Mouse (Mus musculus) bone marrow macrophage, adult 2 months (primary cell): ENCODE measurements around the gene Mest. TPM values are rescaled to one million over a fixed set of nuclear protein-coding genes. Genes with fewer than 3 reads are reported as not detected.

ENCODE experiments used
- H3K27ac ChIP-seq: 2 replicates; pipeline ENCODE4 v1.5.1; 2012; ENCODE audit warnings: low read depth, low read length; ENCODE audit not compliant: insufficient read depth
- H3K4me1 ChIP-seq: 2 replicates; pipeline ENCODE4 v1.6.1; 2012; ENCODE audit warnings: low read length; ENCODE audit not compliant: control insufficient read depth, insufficient read depth
- H3K4me3 ChIP-seq: 2 replicates; pipeline ENCODE4 v1.5.1; 2012; ENCODE audit warnings: mild to moderate bottlenecking, low read length, moderate library complexity; ENCODE audit not compliant: insufficient read depth
- CTCF ChIP-seq: IDR thresholded peaks from 2 replicates; pipeline ENCODE4 v1.5.1; 2012; ENCODE audit warnings: low read depth, mild to moderate bottlenecking, low read length, moderate library complexity
- POLR2A ChIP-seq: IDR thresholded peaks from 2 replicates; pipeline ENCODE4 v1.6.1; 2012; ENCODE audit warnings: mild to moderate bottlenecking, low read depth, low read length, borderline replicate concordance
- polyA plus RNA-seq: library from polyadenylated mRNA; stranded (reverse); fragments of >200 nt; gene quantifications from 2 replicates; pipeline ENCODE4 v1.2.4, GENCODE M21; 2012; ENCODE audit not compliant: missing spikeins, insufficient read depth, insufficient read length

The Mest gene
- polyA plus RNA-seq, result not detected in 2 replicates

GRCm38 (mm10) chr6:30723331-30723730 lies at the start of gene Mest:
Gene Mest (plus strand): TSS chr6:30723547.
- no peak for TF ChIP-seq CTCF
- no peak for TF ChIP-seq POLR2A
- no peak within 1 kb of the TSS for H3K27ac ChIP-seq
- no peak within 1 kb of the TSS for H3K4me3 ChIP-seq
- H3K4me1 ChIP-seq, result no peaks in the 10 kb centered on the region

GRCm38 (mm10) chr6:30673764-30674561 lies 49.4 kb upstream of the Mest start:
- Histone ChIP-seq H3K27ac (no peak overlapping the region), H3K4me3 (no peak overlapping the region), H3K4me1 (no peaks in the 10 kb centered on the region)
- TF ChIP-seq CTCF (no peak), POLR2A (no peak)

DNA sequence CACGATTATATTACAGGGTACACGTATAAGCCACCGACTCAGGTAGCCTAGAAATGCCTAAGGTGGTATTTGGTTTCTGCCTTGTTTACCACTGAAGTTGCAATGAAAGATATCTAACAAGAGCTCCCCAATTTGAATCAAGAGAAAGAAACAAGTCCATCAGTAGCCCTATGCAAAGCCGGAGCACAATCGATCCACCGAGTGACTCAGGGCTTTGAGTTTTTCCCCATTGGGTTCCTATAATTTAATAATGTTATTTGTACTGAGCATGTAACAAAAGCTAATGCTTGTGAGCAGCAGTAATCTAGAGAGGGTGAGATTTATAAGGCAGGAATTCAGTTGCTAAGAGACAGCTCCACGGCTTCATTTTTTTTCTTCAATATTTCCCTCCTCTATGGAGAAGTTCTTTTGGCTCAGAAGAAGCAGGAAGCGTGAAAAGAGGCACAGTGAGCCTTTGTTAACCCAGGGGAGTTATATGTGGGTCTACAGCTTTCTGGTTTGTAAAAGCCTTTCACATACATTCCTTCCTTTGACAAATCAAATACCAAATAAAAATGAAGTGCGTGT lies 48.5 kb upstream of the Mest start:
- Histone ChIP-seq H3K4me1 (no peaks in the 10 kb centered on the region), H3K27ac (no peak overlapping the region)

GRCm38 (mm10) chr6:30675281-30675771 lies 48.0 kb upstream of the Mest start:
- H3K4me3 ChIP-seq, result no peak overlapping the region
- H3K4me1 ChIP-seq, result no peaks in the 10 kb centered on the region
- TF ChIP-seq POLR2A, result no peak
- no peak for TF ChIP-seq CTCF
- no peak overlapping the region for H3K27ac ChIP-seq

More for the DNA sequence above, 48.5 kb upstream of the Mest start:
- TF ChIP-seq POLR2A, result no peak
- TF ChIP-seq CTCF, result no peak
- H3K4me3 ChIP-seq, result no peak overlapping the region

DNA sequence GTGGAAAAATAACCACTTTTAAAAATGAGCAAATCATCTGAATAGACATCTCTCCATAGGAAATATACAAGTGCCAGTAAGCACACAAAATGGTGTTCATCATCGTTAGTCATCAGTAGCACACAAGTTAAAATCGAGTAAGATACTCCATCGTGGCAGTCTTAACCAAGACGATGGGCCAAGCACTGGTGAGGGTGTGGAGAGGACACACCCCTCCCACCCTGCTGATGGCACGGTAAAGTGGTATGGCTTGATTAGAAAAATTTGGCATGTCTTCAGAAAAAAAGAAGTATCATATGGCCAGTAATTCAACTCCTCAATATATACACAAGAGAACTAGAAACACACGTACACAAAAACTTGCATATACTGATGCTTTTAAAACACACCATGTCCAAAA lies 46.8 kb upstream of the Mest start:
- no peak overlapping the region for H3K27ac ChIP-seq
- TF ChIP-seq CTCF (no peak), POLR2A (no peak)
- H3K4me3 ChIP-seq, result no peak overlapping the region
- H3K4me1 ChIP-seq, result no peaks in the 10 kb centered on the region

- Histone ChIP-seq H3K4me1 (no peaks in the 10 kb centered on the region), H3K4me3 (no peak overlapping the region), H3K27ac (no peak overlapping the region)
- TF ChIP-seq POLR2A, result no peak
- no peak for TF ChIP-seq CTCF
Measured at GRCm38 (mm10) chr6:30677591-30677990, 45.8 kb upstream of the Mest start.

GRCm38 (mm10) chr6:30678482-30678881 lies 44.9 kb upstream of the Mest start:
- TF ChIP-seq CTCF, result no peak
- no peak for TF ChIP-seq POLR2A
- no peak overlapping the region for H3K27ac ChIP-seq
- no peaks in the 10 kb centered on the region for H3K4me1 ChIP-seq
- no peak overlapping the region for H3K4me3 ChIP-seq

GRCm38 (mm10) chr6:30679567-30679966 lies 43.8 kb upstream of the Mest start:
- Histone ChIP-seq H3K27ac (no peak overlapping the region), H3K4me1 (no peaks in the 10 kb centered on the region), H3K4me3 (no peak overlapping the region)
- no peak for TF ChIP-seq CTCF

DNA sequence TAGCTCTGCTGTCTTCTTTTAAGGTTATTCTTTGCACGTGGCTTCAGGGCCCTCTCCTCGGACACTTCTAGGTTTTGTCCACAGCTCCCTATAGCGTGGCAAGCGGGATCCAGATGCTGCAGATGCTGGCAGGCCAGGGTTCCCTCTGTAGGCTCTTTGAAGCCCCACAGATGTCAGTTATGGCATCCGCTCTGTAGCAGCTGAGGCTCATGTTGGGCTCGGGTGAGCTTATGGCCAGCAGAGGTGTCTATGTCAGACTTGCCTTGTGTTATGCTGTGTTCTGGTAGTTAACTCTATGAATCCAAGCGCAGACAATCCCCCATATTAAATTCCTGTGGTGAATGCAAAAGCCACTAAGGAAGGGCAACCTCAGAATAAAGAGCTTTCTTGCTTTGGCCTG lies 42.9 kb upstream of the Mest start:
- Histone ChIP-seq H3K4me3 (no peak overlapping the region), H3K27ac (no peak overlapping the region), H3K4me1 (no peaks in the 10 kb centered on the region)
- TF ChIP-seq POLR2A (no peak), CTCF (no peak)

- Histone ChIP-seq H3K4me1 (no peaks in the 10 kb centered on the region), H3K4me3 (no peak overlapping the region), H3K27ac (no peak overlapping the region)
- TF ChIP-seq CTCF, result no peak
- TF ChIP-seq POLR2A, result no peak
Measured at GRCm38 (mm10) chr6:30681935-30682900, 41.1 kb upstream of the Mest start.
